Mouse (Mus musculus) lung, embryonic 14.5 days (tissue): ENCODE data around the gene Tmem51. TPM values are rescaled to one million over a fixed set of nuclear protein-coding genes. Genes with fewer than 3 reads are reported as not detected.
"Not testable (repeated sequence)": the region's sequence is repeated elsewhere in the genome, so short reads cannot be mapped to it uniquely, and the experiment has no call there.

Experiments
- ATAC-seq: fragments of 200-750 bp; cut with Nextera tagmentation; 2 replicates; pipeline ENCODE4 v1.8.0; 2017; ENCODE audit warnings: mild to moderate bottlenecking, moderate TSS enrichment, moderate library complexity; ENCODE audit not compliant: insufficient read depth
- DNase-seq: peaks from one replicate; pipeline ENCODE4 v3.0.0-alpha.2; 2015
- H3K27ac ChIP-seq: fragments of 300-500 bp; sonication (generic); 2 replicates; pipeline ENCODE4 v1.5.1; 2014; ENCODE audit warnings: low read depth, mild to moderate bottlenecking, moderate library complexity
- H3K27me3 ChIP-seq: fragments of 300-500 bp; sonication (generic); 2 replicates; pipeline ENCODE4 v1.6.1; 2014; ENCODE audit warnings: low read length, control low read depth; ENCODE audit not compliant: insufficient read depth
- H3K36me3 ChIP-seq: fragments of 300-500 bp; sonication (generic); 2 replicates; pipeline ENCODE4 v1.6.1; 2014; ENCODE audit warnings: control low read depth; ENCODE audit not compliant: insufficient read depth
- H3K4me1 ChIP-seq: fragments of 300-500 bp; sonication (generic); 2 replicates; pipeline ENCODE4 v1.6.1; 2014; ENCODE audit warnings: antibody characterized with exemption, control low read depth; ENCODE audit not compliant: insufficient read depth
- H3K4me2 ChIP-seq: fragments of 300-500 bp; sonication (generic); 2 replicates; pipeline ENCODE4 v1.6.1; 2014; ENCODE audit warnings: mild to moderate bottlenecking
- H3K4me3 ChIP-seq: fragments of 300-500 bp; sonication (generic); 2 replicates; pipeline ENCODE4 v1.5.1; 2014; ENCODE audit warnings: low read depth, low read length
- H3K9ac ChIP-seq: fragments of 300-500 bp; sonication (generic); 2 replicates; pipeline ENCODE4 v1.6.1; 2014
- H3K9me3 ChIP-seq: fragments of 300-500 bp; sonication (generic); 2 replicates; pipeline ENCODE4 v1.6.1; 2016; ENCODE audit warnings: low read depth, low read length, control low read depth
- CTCF ChIP-seq: IDR thresholded peaks from 2 replicates; pipeline ENCODE4 v1.5.1; 2016; ENCODE audit warnings: antibody characterized with exemption, low read depth
- WGBS: fragments of 180-500 bp; shearing (Covaris S2); extraction: QIAGEN DNeasy Blood & Tissue Kit; methylation state at CpG from one replicate; pipeline ENCODE4 v1.1.7; 2014; 5-methylcytosine and 5-hydroxymethylcytosine counted together
- polyA plus RNA-seq: library from polyadenylated mRNA; unstranded; fragments of >200 nt; fragmentation: Nextera tagmentation; extraction: Ambion mirVana; gene quantifications from 2 replicates; pipeline ENCODE4 v1.2.1, GENCODE M21; 2014

The Tmem51 gene
- polyA plus RNA-seq, 1 experiment from 2014 or later = 17.1 TPM

DNA sequence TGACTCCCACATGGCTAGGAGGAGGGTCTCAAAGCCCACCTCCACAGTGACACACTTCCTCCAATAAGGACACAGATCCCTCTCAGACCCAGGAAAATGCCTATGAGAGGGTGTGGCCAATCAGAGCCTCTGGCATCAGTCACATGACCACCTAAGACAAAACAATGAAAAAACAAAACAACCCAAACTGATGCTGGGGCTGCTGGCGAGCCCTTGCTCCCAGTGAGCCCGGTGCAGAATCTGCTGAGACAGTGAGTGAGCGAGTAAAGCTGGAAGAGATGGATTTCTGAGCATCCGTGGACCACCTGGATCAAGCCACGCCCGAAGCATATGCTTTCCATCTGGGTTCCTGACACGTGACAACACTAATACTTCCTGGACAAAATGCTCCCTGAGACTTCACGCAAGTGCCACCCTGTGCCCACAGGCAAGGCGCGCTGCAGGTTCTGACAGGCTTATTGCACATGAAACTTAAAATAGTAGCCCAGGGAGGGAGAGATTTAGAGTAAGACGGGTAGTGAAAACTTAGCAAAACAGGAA lies 85.8 kb downstream of the Tmem51 start:
- H3K4me1 ChIP-seq = no peaks in the 10 kb centered on the region
- H3K27me3 ChIP-seq = no peaks in the 10 kb centered on the region
- no peak overlapping the region for H3K27ac ChIP-seq
- 23% methylated on average over 11 of the region's 11 CpGs for WGBS
- peak overlapping the region; percentile 18 for H3K4me3 ChIP-seq
- H3K9ac ChIP-seq = no peak overlapping the region
- TF ChIP-seq CTCF = no peak
- no peaks in the 10 kb centered on the region for H3K36me3 ChIP-seq
- H3K9me3 ChIP-seq = no peaks in the 10 kb centered on the region
- DNase-seq = no peak
- no peak for ATAC-seq
- peak overlapping the region; percentile 51 for H3K4me2 ChIP-seq

DNA sequence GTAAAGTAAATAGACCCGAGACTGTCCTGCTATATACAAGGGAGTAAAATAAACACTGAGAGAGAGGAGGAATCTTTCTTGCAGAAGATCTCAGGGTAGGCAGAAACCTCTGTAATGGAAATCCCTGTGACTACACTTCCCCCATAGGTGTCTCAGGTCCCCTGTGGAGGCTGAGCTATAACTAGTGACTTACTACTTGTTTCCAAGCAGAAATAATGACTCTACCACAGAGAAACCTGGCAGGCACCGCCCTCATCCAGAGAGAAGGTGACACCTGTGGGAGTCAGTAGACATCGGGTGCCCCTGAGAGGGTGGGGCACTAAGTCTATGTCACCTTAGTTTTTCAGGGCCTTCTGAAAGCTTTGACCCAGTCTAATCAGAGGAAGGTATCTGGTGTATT lies 87.2 kb downstream of the Tmem51 start:
- no peak overlapping the region for H3K27ac ChIP-seq
- H3K27me3 ChIP-seq = no peaks in the 10 kb centered on the region
- H3K4me1 ChIP-seq = no peaks in the 10 kb centered on the region
- no peak for TF ChIP-seq CTCF
- ATAC-seq = no peak
- H3K4me2 ChIP-seq = no peak overlapping the region
- no peak for DNase-seq
- no peak overlapping the region for H3K4me3 ChIP-seq
- 54% methylated on average over 3 of the region's 3 CpGs for WGBS
- no peaks in the 10 kb centered on the region for H3K9me3 ChIP-seq
- H3K9ac ChIP-seq = no peak overlapping the region
- no peaks in the 10 kb centered on the region for H3K36me3 ChIP-seq

- 57% methylated on average over 7 of the region's 7 CpGs for WGBS
- no peak overlapping the region for H3K4me3 ChIP-seq
- H3K4me1 ChIP-seq = no peaks in the 10 kb centered on the region
- H3K9ac ChIP-seq = no peak overlapping the region
- ATAC-seq (no peak), DNase-seq (no peak)
- no peaks in the 10 kb centered on the region for H3K36me3 ChIP-seq
- TF ChIP-seq CTCF = no peak
- H3K4me2 ChIP-seq = no peak overlapping the region
- H3K9me3 ChIP-seq = no peaks in the 10 kb centered on the region
- no peak overlapping the region for H3K27ac ChIP-seq
- no peaks in the 10 kb centered on the region for H3K27me3 ChIP-seq
Observed at GRCm38 (mm10) chr4:141996086-141996485, 88.0 kb downstream of the Tmem51 start.

GRCm38 (mm10) chr4:141994062-141994471 lies 90.0 kb downstream of the Tmem51 start:
- WGBS = 59% methylated on average over 2 of the region's 2 CpGs
- not testable (repeated sequence) for H3K9ac ChIP-seq, DNase-seq, H3K27me3 ChIP-seq, H3K4me1 ChIP-seq, H3K4me3 ChIP-seq, H3K27ac ChIP-seq, ATAC-seq, H3K36me3 ChIP-seq, H3K4me2 ChIP-seq, H3K9me3 ChIP-seq

- no peaks in the 10 kb centered on the region for H3K9me3 ChIP-seq
- ATAC-seq (no peak; the same call in 1 of the 2 replicates), DNase-seq (no peak)
- H3K9ac ChIP-seq = no peak overlapping the region
- 67% methylated on average over 5 of the region's 5 CpGs for WGBS
- H3K27me3 ChIP-seq = no peaks in the 10 kb centered on the region
- H3K4me3 ChIP-seq = no peak overlapping the region
- no peak overlapping the region for H3K4me2 ChIP-seq
- H3K36me3 ChIP-seq = no peaks in the 10 kb centered on the region
- no peak for TF ChIP-seq CTCF
- no peak overlapping the region for H3K27ac ChIP-seq
- H3K4me1 ChIP-seq = no peaks in the 10 kb centered on the region
Observed at GRCm38 (mm10) chr4:141993347-141994061, 90.6 kb downstream of the Tmem51 start.

- Histone ChIP-seq H3K4me1 (no peaks in the 10 kb centered on the region), H3K27ac (no peak overlapping the region), H3K27me3 (no peaks in the 10 kb centered on the region), H3K9ac (no peak overlapping the region), H3K4me2 (no peak overlapping the region), H3K9me3 (no peaks in the 10 kb centered on the region), H3K4me3 (no peak overlapping the region), H3K36me3 (no peaks in the 10 kb centered on the region)
- no peak for DNase-seq
- 76% methylated on average over 14 of the region's 14 CpGs for WGBS
- TF ChIP-seq CTCF = no peak
- no peak for ATAC-seq
Observed at GRCm38 (mm10) chr4:141992530-141993204, 91.4 kb downstream of the Tmem51 start.

GRCm38 (mm10) chr4:141988178-141988577 lies 95.9 kb downstream of the Tmem51 start:
- H3K9ac ChIP-seq = no peak overlapping the region
- no peak overlapping the region for H3K4me3 ChIP-seq
- H3K36me3 ChIP-seq = no peaks in the 10 kb centered on the region
- no peaks in the 10 kb centered on the region for H3K9me3 ChIP-seq
- H3K4me1 ChIP-seq = no peaks in the 10 kb centered on the region
- no peak overlapping the region for H3K27ac ChIP-seq
- no peak overlapping the region for H3K4me2 ChIP-seq
- no peaks in the 10 kb centered on the region for H3K27me3 ChIP-seq
- ATAC-seq (no peak), DNase-seq (no peak)
- no peak for TF ChIP-seq CTCF
- 77% methylated on average over 1 of the region's 1 CpGs for WGBS
